In the genomic region with DNA sequence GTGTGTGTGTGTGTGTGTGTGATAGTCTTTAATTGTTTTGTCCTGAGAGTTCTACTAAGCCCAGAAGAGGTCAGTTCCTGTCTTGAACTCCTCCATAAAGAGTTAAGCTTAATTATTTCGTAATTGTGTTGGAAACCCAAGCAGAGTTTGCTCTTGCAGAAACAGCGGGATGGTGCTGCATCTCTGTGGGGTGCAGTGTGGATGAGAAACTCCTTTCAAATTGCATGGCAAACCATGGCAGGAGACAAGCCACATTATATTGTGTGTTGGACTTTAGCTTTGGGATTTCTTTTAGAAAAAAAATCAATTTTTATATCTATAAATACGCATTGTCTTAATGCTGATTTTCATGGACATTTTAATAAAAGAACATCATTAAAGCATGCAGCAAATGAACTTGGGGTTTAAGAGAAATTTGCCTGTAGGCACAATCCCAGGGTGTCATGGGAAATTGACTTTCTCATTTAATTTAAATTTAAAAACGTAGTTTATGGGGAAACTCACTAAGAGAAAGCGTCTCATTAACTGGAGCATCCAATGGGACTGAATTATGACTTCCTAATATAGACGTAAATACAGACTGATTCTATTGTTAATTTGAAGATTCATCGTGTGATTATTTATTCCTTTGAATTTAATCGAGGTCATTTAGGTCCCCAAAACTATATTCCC, we compare ENCODE assay signal across 24 mouse cellular contexts.
A peak's percentile ranks its signal among the peaks of the same experiment; 100 is the strongest.
DNase-seq lines count a peak whose midpoint lies in the region; ATAC-seq and TF ChIP-seq lines count a peak whose summit lies in the region.
"Had no signal": no experiment of that assay in that cellular context is flagged by ENCODE, and none has a peak within 500 bp of the region (broad histone marks: within the 10 kb centered on the region; RNA-seq: fewer than 3 reads in every experiment).

No protein-coding gene starts in this region.

- no peak for DNase-seq in hindbrain, embryonic 11.5 days (ENCODE audit: low spot score)
- DNase-seq in retina, embryonic 14.5 days (ENCODE audit: low spot score), result peak; percentile 42
- no peak for DNase-seq in retina, postnatal 1 day
- peak; percentile 42 for DNase-seq in hindbrain, postnatal 0 days (ENCODE audit: low spot score)
- DNase-seq in forebrain, embryonic 14.5 days (ENCODE audit: low spot score), result no peak
- DNase-seq: adrenal gland, postnatal 36 days; cerebellum, adult 8-10 months; heart, adult 2 months; heart, postnatal 4 days; kidney, adult 2 months; kidney, postnatal 10 days; layer of hippocampus, adult 9-11 months; lung, embryonic 14.5 days; lung, postnatal 14 days; spleen, adult 18-20 months; thymus, postnatal 14 days had no signal

- 52% methylated on average over 8 of the region's 8 CpGs for WGBS in hindbrain, embryonic 13.5 days
- WGBS in hindbrain, embryonic 11.5 days, result 70% methylated on average over 8 of the region's 8 CpGs
- 45% methylated on average over 8 of the region's 8 CpGs for WGBS in hindbrain, postnatal 0 days
- WGBS in kidney, embryonic 14.5 days, result 80% methylated on average over 8 of the region's 8 CpGs
- 58% methylated on average over 8 of the region's 8 CpGs for WGBS in forebrain, embryonic 14.5 days

- H3K4me1 ChIP-seq in hindbrain, embryonic 13.5 days (replicated peaks), result no peaks in the 10 kb centered on the region
- H3K4me1 ChIP-seq in hindbrain, embryonic 11.5 days (replicated peaks; ENCODE audit: control insufficient read depth, insufficient read depth, low read length), result no peaks in the 10 kb centered on the region
- no peaks in the 10 kb centered on the region for H3K4me1 ChIP-seq in hindbrain, postnatal 0 days (ENCODE audit: insufficient read depth, low read length)
- no peaks in the 10 kb centered on the region for H3K4me1 ChIP-seq in kidney, embryonic 14.5 days (ENCODE audit: control insufficient read depth, insufficient read depth, low read length)
- no peaks in the 10 kb centered on the region for H3K4me1 ChIP-seq in forebrain, embryonic 14.5 days (ENCODE audit: control insufficient read depth, insufficient read depth, low read length)
- H3K4me1 ChIP-seq: embryonic facial prominence, embryonic 13.5 days; heart, embryonic 12.5 days; limb, embryonic 12.5 days; liver, embryonic 15.5 days had no signal

- no peaks in the 10 kb centered on the region for H3K27me3 ChIP-seq in hindbrain, embryonic 13.5 days
- no peaks in the 10 kb centered on the region for H3K27me3 ChIP-seq in hindbrain, embryonic 11.5 days (ENCODE audit: control insufficient read depth, insufficient read depth, low read length)
- H3K27me3 ChIP-seq in hindbrain, postnatal 0 days (ENCODE audit: insufficient read depth, low read length), result no peaks in the 10 kb centered on the region
- no peaks in the 10 kb centered on the region for H3K27me3 ChIP-seq in kidney, embryonic 14.5 days (ENCODE audit: control insufficient read depth, insufficient read depth, low read length)
- H3K27me3 ChIP-seq in forebrain, embryonic 14.5 days (replicated peaks; ENCODE audit: control insufficient read depth, insufficient read depth, low read length), result no peaks in the 10 kb centered on the region
- H3K27me3 ChIP-seq: embryonic facial prominence, embryonic 13.5 days; heart, embryonic 12.5 days; limb, embryonic 12.5 days; liver, embryonic 15.5 days had no signal

- no peaks in the 10 kb centered on the region for H3K36me3 ChIP-seq in hindbrain, embryonic 13.5 days
- H3K36me3 ChIP-seq in hindbrain, embryonic 11.5 days (ENCODE audit: control insufficient read depth, insufficient read depth, low read length), result no peaks in the 10 kb centered on the region
- H3K36me3 ChIP-seq in hindbrain, postnatal 0 days (ENCODE audit: insufficient read depth, low read length), result no peaks in the 10 kb centered on the region
- no peaks in the 10 kb centered on the region for H3K36me3 ChIP-seq in kidney, embryonic 14.5 days (ENCODE audit: control insufficient read depth, insufficient read depth, low read length)
- H3K36me3 ChIP-seq in forebrain, embryonic 14.5 days (ENCODE audit: control insufficient read depth, insufficient read depth, low read length), result no peaks in the 10 kb centered on the region
- H3K36me3 ChIP-seq: embryonic facial prominence, embryonic 13.5 days; forebrain, embryonic 10.5 days; heart, embryonic 12.5 days; limb, embryonic 12.5 days; liver, embryonic 15.5 days had no signal

- no peak for TF ChIP-seq CTCF in hindbrain, postnatal 0 days (IDR thresholded peaks at IDR 0.05; ENCODE audit: low read depth)

- H3K4me2 ChIP-seq in hindbrain, embryonic 13.5 days, result no peak overlapping the region
- no peak overlapping the region for H3K4me2 ChIP-seq in hindbrain, embryonic 11.5 days (replicated peaks; ENCODE audit: low read depth, low read length)
- H3K4me2 ChIP-seq in hindbrain, postnatal 0 days (ENCODE audit: low read depth, low read length), result no peak overlapping the region
- no peak overlapping the region for H3K4me2 ChIP-seq in kidney, embryonic 14.5 days (replicated peaks; ENCODE audit: low read depth, low read length)
- no peak overlapping the region for H3K4me2 ChIP-seq in forebrain, embryonic 14.5 days (ENCODE audit: low read length)
- H3K4me2 ChIP-seq: embryonic facial prominence, embryonic 13.5 days; heart, embryonic 12.5 days; limb, embryonic 12.5 days; liver, embryonic 15.5 days; lung, embryonic 14.5 days had no signal

- H3K4me3 ChIP-seq in hindbrain, embryonic 13.5 days, result no peak overlapping the region
- H3K4me3 ChIP-seq in hindbrain, embryonic 11.5 days (ENCODE audit: low read depth, low read length), result no peak overlapping the region
- H3K4me3 ChIP-seq in hindbrain, postnatal 0 days (ENCODE audit: low read length), result no peak overlapping the region
- no peak overlapping the region for H3K4me3 ChIP-seq in kidney, embryonic 14.5 days (ENCODE audit: low read length)
- no peak overlapping the region for H3K4me3 ChIP-seq in forebrain, embryonic 14.5 days (ENCODE audit: low read depth, low read length)
- H3K4me3 ChIP-seq: embryonic facial prominence, embryonic 13.5 days; forebrain, embryonic 10.5 days; heart, adult 2 months; heart, embryonic 12.5 days; limb, embryonic 12.5 days; liver, embryonic 15.5 days had no signal

- no peak overlapping the region for H3K9ac ChIP-seq in hindbrain, embryonic 13.5 days
- H3K9ac ChIP-seq in hindbrain, embryonic 11.5 days (ENCODE audit: low read depth, low read length), result no peak overlapping the region
- no peak overlapping the region for H3K9ac ChIP-seq in hindbrain, postnatal 0 days (replicated peaks; ENCODE audit: low read length)
- no peak overlapping the region for H3K9ac ChIP-seq in kidney, embryonic 14.5 days (ENCODE audit: low read depth, low read length)
- no peak overlapping the region for H3K9ac ChIP-seq in forebrain, embryonic 14.5 days (ENCODE audit: low read length)
- H3K9ac ChIP-seq: embryonic facial prominence, embryonic 13.5 days; heart, embryonic 12.5 days; limb, embryonic 12.5 days; liver, embryonic 15.5 days; lung, embryonic 14.5 days had no signal

- no peak overlapping the region for H3K27ac ChIP-seq in hindbrain, embryonic 13.5 days
- H3K27ac ChIP-seq in hindbrain, embryonic 11.5 days (ENCODE audit: low read depth, low read length), result no peak overlapping the region
- no peak overlapping the region for H3K27ac ChIP-seq in hindbrain, postnatal 0 days
- H3K27ac ChIP-seq in kidney, embryonic 14.5 days (ENCODE audit: low read depth, low read length), result no peak overlapping the region
- no peak overlapping the region for H3K27ac ChIP-seq in forebrain, embryonic 14.5 days (ENCODE audit: low read depth, low read length)
- H3K27ac ChIP-seq: embryonic facial prominence, embryonic 13.5 days; forebrain, embryonic 10.5 days; heart, adult 2 months; limb, embryonic 12.5 days; liver, embryonic 15.5 days had no signal

- H3K9me3 ChIP-seq in hindbrain, embryonic 13.5 days, result no peaks in the 10 kb centered on the region
- no peaks in the 10 kb centered on the region for H3K9me3 ChIP-seq in hindbrain, embryonic 11.5 days (ENCODE audit: control insufficient read depth, low read length)
- H3K9me3 ChIP-seq in hindbrain, postnatal 0 days (ENCODE audit: low read length), result no peaks in the 10 kb centered on the region
- no peaks in the 10 kb centered on the region for H3K9me3 ChIP-seq in kidney, embryonic 14.5 days (ENCODE audit: control insufficient read depth, low read length)
- no peaks in the 10 kb centered on the region for H3K9me3 ChIP-seq in forebrain, embryonic 14.5 days (replicated peaks; ENCODE audit: control insufficient read depth, low read length)
- H3K9me3 ChIP-seq: embryonic facial prominence, embryonic 13.5 days; forebrain, embryonic 10.5 days; heart, embryonic 12.5 days; limb, embryonic 12.5 days; liver, embryonic 15.5 days had no signal

- peak; percentile 76 for ATAC-seq in hindbrain, embryonic 13.5 days (ENCODE audit: low FRiP score)
- no peak for ATAC-seq in hindbrain, embryonic 11.5 days (ENCODE audit: low FRiP score)
- ATAC-seq in hindbrain, postnatal 0 days, result no peak
- ATAC-seq in kidney, embryonic 14.5 days (ENCODE audit: low FRiP score, low TSS enrichment), result no peak
- ATAC-seq in forebrain, embryonic 14.5 days, result no peak
- ATAC-seq: forebrain, embryonic 16.5 days had no signal

Comparison
In these comparisons a context has a peak if more than half of its experiments do, and no peak if none do; other contexts are left out.
1. DNase-seq: peak in retina, embryonic 14.5 days (single experiment) and hindbrain, postnatal 0 days (single experiment); none in hindbrain, embryonic 11.5 days (single experiment), retina, postnatal 1 day (single experiment) and forebrain, embryonic 14.5 days (single experiment).